Mouse (Mus musculus) kidney, postnatal 14 days (tissue): ENCODE results near the gene Cbarp.

ENCODE experiments used
- DNase-seq: peaks from one replicate; pipeline ENCODE4 v3.0.0; 2022; ENCODE audit warnings: mixed read lengths

The Cbarp gene

GRCm38 (mm10) chr10:80089146-80089545 lies 51.5 kb downstream of the Cbarp start:
- DNase-seq: peak; percentile 47

GRCm38 (mm10) chr10:80087483-80087882 lies 53.2 kb downstream of the Cbarp start:
- no peak for DNase-seq

- no peak for DNase-seq
These were observed 53.8 kb downstream of the Cbarp start for GRCm38 (mm10) chr10:80086847-80087246.

DNA sequence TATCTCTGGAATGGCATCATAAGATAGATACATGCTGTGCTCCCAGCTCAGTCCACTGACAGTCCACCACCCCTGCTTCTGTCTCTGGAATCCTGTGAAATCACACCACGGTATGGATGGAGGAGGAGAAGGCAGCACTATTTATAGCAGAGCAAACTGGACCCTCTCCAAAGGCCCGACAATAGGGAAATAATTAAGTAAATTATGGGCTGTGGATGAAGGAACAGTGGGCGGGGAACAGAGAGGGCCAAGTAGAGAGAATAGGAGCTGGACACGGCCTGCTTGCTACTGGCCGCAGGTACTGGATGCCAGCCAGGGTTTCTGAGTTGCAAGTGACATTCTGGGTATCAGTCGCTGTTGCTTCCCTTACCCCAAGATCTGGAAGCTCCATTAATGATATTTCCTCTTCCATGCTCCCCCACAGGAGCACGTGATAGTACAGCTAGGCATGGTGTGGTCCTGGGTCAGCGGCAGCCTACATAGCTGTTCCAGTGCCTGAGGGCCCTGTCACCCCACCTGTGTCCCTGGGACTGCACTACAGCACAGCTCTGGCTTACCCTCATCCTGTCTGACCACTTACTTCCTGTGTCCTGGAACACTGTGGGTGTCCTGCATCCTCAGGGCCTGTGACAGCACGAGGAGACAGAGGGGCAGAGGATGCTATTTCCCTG lies 55.7 kb downstream of the Cbarp start:
- peak; percentile 71 for DNase-seq

GRCm38 (mm10) chr10:80081075-80081474 lies 59.6 kb downstream of the Cbarp start:
- no peak for DNase-seq
